Mouse (Mus musculus): Measurements from ENCODE around the gene Egln2. TPM values are rescaled to one million over a fixed set of nuclear protein-coding genes. Genes with fewer than 3 reads are reported as not detected.

Gene Egln2
- total RNA-seq, 2 experiments from 2014 or later = 22.1 to 23.6 TPM

DNA sequence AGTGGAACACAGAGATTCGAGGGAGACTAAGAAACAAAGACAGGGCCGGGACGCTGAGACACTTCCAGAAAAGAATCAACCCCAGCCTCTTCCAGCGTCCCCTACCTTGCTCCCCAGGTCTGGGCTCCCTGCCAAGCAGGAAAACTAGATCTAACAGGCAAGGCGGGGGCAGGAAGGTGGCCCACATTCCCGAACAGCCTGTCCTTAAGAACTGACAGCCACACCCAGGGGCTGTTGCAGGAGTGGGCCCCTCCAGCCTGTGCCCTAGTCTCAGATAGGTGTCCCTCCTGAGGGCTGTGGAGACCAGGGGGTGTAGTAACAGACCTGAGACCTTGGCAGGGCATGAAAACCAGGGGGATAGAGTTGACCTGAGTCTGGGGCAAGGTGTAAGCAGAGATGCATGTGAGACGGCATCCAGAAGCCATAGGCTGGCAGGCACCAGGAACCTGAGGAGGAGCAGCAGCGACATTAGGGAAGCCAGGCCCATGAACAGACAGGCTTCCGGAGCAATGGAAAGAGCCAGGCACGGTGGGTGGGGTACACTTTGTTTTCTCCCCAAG is 13.3 kb downstream of the Egln2 start, which contains the start of gene Cyp2t4:
Cyp2t4 (plus strand) TSS at position 510 of the 560 bp plus-strand sequence.
- no peak for ATAC-seq (replicated peaks; ENCODE audit: low FRiP score, low TSS enrichment, poor library complexity, severe bottlenecking)

DNA sequence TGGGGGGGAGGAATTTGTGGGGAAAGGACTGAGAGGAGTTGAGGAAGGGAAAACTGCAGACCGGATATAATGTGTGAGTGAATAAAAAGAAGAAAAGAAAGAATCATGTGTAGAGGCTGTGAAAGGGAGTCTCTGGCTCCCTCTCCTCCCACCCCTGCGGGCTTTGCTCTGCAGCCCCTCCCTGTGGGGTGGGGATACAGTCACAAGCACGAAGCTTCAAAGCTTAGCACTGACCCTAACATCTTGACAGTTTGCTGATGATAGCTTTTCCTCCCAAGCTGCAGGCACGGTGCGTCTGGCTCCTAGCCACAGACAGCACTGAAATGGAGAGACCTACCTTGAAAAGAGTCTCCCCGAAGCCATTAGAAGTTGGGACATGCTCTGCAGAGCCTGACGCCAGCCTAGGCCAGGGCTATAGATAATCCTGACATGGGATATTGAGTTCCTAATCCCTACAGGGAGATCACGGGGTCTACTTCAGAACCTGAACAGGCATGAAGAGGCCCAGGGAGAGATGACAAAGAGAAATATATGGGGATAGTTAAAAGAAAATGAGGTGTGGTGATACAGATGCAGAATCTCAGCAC is 30.1 kb downstream of the Egln2 start:
- no peak for ATAC-seq (replicated peaks; ENCODE audit: low FRiP score, low TSS enrichment, poor library complexity, severe bottlenecking)

DNA sequence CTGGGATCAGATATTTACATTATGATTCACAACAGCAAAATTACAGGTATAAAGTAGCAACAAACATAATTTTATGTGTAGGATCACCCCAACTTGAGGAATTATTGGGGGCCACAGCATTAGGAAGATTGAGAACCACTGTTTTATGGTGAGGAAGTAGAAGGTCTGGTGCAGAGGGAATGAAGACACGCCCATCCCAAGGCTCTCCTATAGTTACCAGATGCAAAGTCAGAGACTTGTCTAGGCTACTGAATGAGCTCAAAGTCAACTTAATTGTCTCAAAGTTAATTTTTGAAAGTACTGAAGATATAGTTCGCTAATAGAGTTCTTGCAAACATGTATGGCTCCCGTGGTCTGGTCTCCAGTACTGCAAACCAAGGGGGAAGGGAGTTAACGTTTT is 32.8 kb downstream of the Egln2 start:
- no peak for ATAC-seq (replicated peaks; ENCODE audit: low FRiP score, low TSS enrichment, poor library complexity, severe bottlenecking)

DNA sequence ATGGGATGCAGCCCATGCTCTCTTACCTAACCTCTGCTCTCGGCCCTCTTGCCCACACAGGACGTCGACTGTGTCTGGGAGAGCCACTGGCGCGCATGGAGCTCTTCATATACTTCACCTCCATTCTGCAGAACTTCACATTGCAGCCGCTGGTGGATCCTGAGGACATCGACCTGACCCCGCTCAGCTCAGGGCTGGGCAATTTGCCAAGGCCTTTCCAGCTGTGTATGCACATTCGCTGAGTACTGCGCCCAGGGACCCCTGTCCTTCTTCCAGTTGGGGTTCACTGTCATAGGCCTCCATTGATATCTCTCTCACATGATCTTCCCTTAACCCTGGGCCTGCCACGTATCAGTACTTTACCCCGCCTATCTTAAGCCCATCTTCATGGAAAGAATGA is 33.4 kb downstream of the Egln2 start:
- no peak for ATAC-seq (replicated peaks; ENCODE audit: low FRiP score, low TSS enrichment, poor library complexity, severe bottlenecking)

DNA sequence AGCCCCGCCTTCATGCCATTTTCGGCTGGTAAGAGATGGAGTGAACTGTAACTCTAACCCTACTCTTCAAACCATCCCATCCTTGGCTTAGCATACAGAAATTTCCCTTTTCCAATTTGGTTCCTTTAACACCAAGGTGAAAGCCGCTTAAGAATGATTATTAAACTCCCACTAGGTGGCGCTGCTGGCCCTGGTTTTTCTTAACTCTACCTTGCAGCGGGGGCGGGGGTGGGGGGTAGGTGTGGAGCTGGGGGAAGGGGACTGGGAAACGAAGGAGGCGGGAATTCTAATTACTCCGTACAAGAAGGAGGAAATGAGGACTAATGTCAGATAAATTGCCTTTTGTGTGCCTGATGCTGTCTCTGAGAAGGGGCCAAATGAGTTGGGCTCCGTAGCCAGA is 34.0 kb downstream of the Egln2 start:
- ATAC-seq (replicated peaks; ENCODE audit: low FRiP score, low TSS enrichment, poor library complexity, severe bottlenecking) = no peak

DNA sequence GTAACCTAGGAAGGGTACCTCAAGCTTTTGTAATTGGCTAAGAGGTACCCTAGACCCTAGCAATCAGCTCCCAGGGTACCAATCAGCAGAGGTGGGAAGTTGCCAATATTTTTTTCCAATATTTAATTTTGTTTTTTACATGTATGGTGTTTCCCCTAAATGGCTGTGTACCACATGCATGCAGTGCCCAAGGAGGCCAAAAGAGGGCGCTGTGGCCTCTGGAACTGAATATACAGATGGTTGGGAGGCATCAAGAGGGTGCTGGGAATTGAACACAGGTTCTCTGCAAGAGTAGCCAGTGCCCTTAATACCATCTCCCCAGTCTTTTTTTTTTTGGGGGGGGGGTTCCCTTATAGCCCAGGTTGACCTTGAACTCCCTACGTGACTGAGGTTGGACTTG is 35.2 kb downstream of the Egln2 start:
- no peak for ATAC-seq (replicated peaks; ENCODE audit: low FRiP score, low TSS enrichment, poor library complexity, severe bottlenecking)

DNA sequence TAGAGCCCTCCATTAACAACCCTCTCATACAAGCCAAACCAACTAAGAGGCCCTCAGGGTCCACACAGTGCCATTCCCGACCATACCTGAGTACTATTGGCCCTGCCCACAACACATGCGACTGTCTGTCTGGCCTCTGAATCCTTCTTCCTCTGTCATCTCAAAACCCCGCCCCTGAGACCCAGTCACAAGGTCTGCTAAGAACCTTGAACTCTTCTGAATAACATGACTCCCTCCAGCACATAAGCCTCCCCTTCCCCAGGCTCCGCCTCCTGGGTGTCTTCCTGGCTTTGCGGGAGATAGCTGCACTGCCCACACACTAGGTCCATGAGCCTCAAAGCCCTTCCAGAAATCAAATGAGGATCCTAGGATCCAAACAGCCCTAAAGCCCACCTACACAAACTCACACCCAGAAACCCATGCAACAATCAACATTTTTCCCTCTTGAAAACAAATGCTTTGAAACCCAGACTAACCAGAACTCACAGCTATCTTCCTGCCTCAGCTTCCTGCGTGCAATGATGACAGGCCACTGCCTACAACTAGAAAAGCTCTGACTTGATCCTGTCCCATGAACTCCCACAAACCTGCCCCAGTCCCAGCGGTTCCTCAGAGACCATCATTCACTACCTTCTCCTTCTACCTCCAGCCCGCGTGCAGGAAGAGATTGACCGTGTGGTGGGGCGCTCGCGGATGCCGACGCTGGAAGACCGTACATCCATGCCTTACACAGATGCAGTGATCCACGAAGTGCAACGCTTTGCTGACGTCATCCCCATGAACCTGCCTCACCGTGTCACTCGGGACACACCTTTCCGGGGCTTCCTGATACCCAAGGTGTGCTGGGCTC is 35.9 kb downstream of the Egln2 start:
- no peak for ATAC-seq (replicated peaks; ENCODE audit: low FRiP score, low TSS enrichment, poor library complexity, severe bottlenecking)

DNA sequence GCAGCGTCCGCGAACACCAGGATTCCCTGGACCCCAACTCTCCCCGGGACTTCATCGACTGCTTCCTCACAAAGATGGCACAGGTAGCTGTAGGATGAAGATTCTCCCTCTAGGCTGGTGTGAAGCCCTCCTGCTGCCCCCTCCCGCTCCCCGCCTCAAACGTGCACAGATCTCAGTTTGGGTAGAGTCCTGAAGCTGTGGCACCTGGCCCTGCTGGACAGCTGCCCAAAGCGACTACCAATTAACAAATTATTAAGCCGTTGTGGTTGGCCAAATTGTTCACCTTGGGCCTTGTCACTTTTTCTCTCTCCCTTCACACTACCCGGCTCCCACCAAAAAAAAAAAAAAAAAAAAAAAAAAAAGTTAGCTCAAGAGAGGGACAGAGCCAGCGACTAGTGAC is 36.8 kb downstream of the Egln2 start:
- ATAC-seq (replicated peaks; ENCODE audit: low FRiP score, low TSS enrichment, poor library complexity, severe bottlenecking) = no peak

DNA sequence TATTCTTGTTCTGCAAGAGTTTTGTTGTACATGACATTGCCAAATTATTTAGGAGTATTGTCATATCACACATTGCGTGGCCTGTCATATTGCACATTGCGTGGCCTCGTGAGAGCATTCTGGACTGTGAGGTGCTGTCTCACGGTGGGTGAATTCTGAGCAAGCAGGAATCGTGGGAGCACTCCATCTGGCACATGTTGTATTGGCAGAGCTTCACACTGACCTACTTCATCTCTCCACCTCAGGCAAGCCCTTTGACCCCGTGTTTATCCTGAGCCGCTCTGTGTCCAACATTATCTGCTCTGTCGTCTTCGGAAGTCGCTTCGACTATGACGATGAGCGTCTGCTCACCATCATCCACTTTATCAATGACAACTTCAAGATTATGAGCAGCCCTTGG is 37.7 kb downstream of the Egln2 start:
- no peak for ATAC-seq (replicated peaks; ENCODE audit: low FRiP score, low TSS enrichment, poor library complexity, severe bottlenecking)

DNA sequence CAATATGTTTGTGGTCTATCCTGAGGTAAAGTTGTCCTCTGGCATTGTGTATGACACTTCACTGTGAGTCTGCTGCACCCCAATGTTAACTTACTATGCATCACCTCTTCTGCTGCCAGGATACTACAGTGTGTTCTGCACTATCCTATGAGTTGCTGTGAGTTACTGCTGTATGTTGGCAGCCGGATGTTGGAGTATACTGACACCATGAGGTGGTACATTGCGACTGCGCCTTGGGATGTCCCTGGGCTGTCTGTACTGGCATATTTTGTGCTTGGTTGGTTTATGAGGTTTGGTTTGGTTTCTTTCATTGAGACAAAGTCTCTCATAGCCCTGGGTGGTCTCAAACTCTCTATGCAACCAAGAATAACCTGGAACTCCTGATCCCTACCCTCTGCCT is 38.4 kb downstream of the Egln2 start:
- ATAC-seq (replicated peaks; ENCODE audit: low FRiP score, low TSS enrichment, poor library complexity, severe bottlenecking) = peak; percentile 68; the same call in 1 of the 2 replicates

DNA sequence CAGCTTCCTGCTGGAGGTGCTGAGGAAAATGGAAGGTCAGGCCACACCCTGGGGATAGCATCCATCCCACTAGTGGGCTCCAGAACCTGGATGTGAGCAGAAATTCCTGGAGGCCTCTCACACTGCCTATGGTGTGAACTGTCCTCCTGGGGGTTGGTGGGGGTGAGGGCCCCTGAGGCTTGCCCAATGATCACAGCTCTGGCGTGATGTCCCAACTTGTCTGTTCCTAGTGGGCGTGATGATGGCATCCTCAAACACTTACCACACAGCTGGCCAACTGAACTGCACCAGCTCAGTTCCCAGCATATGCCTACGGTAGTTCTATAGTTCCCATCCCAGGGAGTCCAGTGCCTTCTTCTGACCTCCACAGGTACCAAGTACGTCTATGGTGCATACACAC is 41.6 kb downstream of the Egln2 start:
- no peak for ATAC-seq (replicated peaks; ENCODE audit: low FRiP score, low TSS enrichment, poor library complexity, severe bottlenecking)

DNA sequence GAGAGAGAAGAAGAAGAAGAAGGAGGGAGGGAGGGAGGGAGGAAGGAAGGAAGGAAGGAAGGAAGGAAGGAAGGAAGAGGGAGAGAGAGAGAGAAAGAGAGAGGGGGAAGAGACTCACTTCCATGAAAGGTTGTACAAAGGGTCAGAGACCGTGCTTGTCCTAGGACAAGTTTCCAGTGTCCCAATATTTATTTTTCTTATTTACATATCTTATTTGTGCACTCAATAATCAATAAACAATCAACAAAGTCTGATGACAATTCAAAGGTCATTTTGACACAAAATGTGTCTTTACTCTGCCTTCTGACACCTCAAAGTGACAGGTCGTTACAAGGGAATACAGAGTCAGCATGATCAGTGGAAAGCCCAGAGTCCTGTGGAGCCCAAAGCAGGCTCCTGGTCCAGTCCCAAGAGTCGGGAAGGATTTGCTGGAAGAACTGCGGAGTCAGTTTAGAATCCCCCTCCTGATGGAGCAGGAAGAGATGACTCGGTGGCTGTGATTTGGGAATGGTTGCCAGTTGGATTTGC is 42.2 kb downstream of the Egln2 start:
- ATAC-seq (replicated peaks; ENCODE audit: low FRiP score, low TSS enrichment, poor library complexity, severe bottlenecking) = no peak

DNA sequence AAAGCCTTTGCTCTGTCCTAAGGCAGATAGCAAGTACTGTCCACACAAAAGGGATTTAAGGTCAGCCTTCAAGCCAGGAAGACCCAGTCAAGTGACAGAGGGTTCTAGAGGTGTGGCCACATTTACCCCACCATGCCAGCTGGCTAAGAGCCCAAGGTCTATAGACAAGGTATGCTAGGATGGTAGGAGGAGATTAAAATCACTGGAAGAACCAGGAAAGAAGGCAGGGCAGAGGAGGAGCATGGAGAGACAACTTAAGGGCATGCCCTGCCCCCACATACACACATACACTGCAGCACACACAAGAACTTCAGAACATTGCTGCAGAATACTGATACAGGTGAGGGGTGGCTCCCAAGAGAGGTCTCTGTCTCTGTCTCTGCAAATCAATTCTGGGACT is 46.9 kb downstream of the Egln2 start, which contains the start of gene Cyp2f2:
Cyp2f2 (plus strand) TSS at position 234 of the 400 bp plus-strand sequence.
- ATAC-seq (replicated peaks; ENCODE audit: low FRiP score, low TSS enrichment, poor library complexity, severe bottlenecking) = no peak

DNA sequence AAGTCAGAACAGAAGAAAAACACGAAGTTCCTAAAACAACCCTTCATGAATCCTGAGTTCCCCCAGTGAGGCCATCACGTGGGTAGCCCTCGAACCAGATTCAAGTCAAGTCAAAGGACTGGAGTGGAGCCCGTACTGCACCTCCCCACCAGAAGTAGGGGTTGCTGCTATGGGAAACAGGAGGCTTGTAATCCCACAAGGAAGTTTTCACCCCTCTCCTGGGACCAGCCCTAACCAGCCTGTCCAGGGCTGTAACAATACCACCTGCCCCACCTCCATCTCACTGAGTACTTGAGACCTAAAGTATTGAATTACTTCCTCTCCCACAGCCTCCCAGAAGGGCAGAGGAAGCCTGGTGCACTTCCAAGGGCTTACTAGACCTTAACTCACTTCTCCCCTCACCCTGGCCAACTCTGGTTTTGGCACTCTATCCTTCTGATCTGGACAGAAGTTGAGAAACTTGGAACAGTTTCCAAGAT is 48.5 kb downstream of the Egln2 start:
- ATAC-seq (replicated peaks; ENCODE audit: low FRiP score, low TSS enrichment, poor library complexity, severe bottlenecking) = no peak

DNA sequence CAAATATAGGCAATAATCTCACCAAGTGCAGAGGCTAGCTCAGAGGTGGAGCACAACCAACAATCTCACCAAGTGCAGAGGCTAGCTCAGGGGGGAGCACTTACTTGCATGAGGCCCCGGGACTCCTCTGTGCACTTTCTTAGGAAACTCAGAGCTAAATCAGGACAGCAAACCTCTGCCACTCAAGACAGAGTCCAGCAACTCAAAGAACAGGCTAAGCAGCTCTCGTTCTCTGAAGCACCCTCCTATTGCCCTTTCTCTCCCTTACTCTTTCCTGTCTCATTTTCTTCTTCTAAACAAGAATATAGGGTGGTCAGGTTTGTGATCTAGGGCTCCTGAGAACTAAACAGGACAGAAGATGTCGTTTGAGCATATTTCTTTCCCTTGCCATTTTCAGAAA is 54.6 kb downstream of the Egln2 start:
- ATAC-seq (replicated peaks; ENCODE audit: low FRiP score, low TSS enrichment, poor library complexity, severe bottlenecking) = no peak

DNA sequence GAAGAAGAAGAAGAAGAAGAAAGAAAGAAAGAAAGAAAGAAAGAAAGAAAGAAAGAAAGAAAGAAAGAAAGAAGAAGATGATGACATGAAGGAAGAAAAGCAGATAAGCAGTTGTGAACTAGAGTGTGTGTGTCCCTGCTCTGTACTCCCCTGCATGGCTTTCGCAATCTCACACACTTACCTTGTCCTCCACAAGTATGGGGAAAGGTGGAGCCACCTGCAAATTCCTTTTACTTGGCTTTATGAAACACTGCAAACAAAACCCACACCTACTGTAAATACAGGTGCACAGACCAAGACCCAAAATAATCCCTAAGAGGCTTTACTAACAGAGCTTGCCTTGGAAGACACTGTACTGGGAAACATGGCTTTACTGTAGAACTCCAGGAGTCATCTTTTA is 55.6 kb downstream of the Egln2 start:
- no peak for ATAC-seq (replicated peaks; ENCODE audit: low FRiP score, low TSS enrichment, poor library complexity, severe bottlenecking)

DNA sequence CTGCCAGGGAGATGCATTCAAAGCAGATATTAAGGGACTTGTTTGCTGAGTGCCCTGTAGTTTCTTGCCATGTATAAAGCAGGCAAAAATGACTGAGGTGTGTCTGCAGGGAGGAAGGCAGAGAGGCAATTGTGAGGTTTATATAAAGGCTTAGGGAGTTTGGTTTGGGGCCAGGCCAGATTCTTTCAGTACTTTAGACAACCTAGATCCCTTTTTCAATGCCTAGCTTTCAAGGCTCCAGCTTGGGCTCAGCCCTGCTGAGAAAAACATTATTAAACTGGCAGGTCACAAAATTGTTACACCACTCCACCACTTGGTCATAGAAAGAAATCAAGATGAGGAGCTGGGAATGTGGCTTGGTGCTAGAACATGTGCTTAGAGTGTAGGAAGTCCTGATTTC is 56.3 kb downstream of the Egln2 start:
- no peak for ATAC-seq (replicated peaks; ENCODE audit: low FRiP score, low TSS enrichment, poor library complexity, severe bottlenecking)

Data from megakaryocyte-erythroid progenitor cell, adult 5-6 weeks (primary cell).